ENCODE assay signal across 7 mouse cellular contexts in the genomic region with DNA sequence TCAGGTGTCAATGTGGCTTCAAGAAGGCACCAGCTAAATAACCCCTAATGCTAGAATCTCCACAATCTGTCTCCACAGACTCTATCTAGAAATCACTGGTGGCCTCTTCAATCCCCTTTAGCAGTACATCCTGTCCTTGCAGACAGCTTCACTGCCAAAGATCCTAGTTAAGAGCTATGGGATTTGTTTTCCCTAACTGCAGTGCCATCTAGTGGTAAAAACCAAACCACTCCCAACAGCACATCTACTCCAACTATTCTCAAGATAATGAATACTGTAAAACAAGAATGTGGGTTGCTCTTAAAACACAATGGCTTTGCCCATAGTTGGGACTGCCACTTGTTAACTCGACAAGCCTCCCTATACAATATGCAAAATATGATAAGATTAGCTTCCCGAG.
DNase-seq lines count a peak whose midpoint lies in the region; ATAC-seq and TF ChIP-seq lines count a peak whose summit lies in the region.

No protein-coding gene starts in this region.

- in situ Hi-C loops in ES-E14 (cut with MboI; ENCODE audit: low sequenced_read_pairs in 2 of 2, unreplicated experiment in 2 of 2) = no loop called here

- H3K27ac ChIP-seq in ES-E14 (ENCODE audit: insufficient read depth, low read depth, low read length, poor library complexity, severe bottlenecking) = no peak overlapping the region
- H3K27ac ChIP-seq in hindbrain, embryonic 16.5 days (ENCODE audit: low read depth, low read length) = no peak overlapping the region
- no peak overlapping the region for H3K27ac ChIP-seq in stomach, embryonic 15.5 days

- H3K4me3 ChIP-seq in ES-E14 (ENCODE audit: insufficient read depth in 1 of 2, low read depth in 1 of 2, low read length in 2 of 2, poor library complexity in 1 of 2, severe bottlenecking in 1 of 2) = no peak overlapping the region
- H3K4me3 ChIP-seq in hindbrain, embryonic 16.5 days (ENCODE audit: low read length) = no peak overlapping the region
- no peak overlapping the region for H3K4me3 ChIP-seq in stomach, embryonic 15.5 days (replicated peaks)

- H3K9me3 ChIP-seq in ES-E14 (ENCODE audit: control insufficient read depth, insufficient read depth, low read depth, low read length) = no peaks in the 10 kb centered on the region
- no peaks in the 10 kb centered on the region for H3K9me3 ChIP-seq in hindbrain, embryonic 16.5 days (ENCODE audit: control insufficient read depth, low read length)
- H3K9me3 ChIP-seq in stomach, embryonic 15.5 days = no peaks in the 10 kb centered on the region

- no peaks in the 10 kb centered on the region for H3K27me3 ChIP-seq in hindbrain, embryonic 16.5 days (replicated peaks; ENCODE audit: control insufficient read depth, insufficient read depth, low read length)
- H3K27me3 ChIP-seq in stomach, embryonic 15.5 days (replicated peaks) = no peaks in the 10 kb centered on the region

- H3K9ac ChIP-seq in ES-E14 (ENCODE audit: insufficient read depth, low read depth, low read length, poor library complexity, severe bottlenecking) = no peak overlapping the region
- no peak overlapping the region for H3K9ac ChIP-seq in hindbrain, embryonic 16.5 days (ENCODE audit: low read depth, low read length)
- H3K9ac ChIP-seq in stomach, embryonic 15.5 days = no peak overlapping the region

- no peaks in the 10 kb centered on the region for H3K36me3 ChIP-seq in ES-E14 (ENCODE audit: control insufficient read depth, insufficient read depth, low read length, poor library complexity, severe bottlenecking)
- no peaks in the 10 kb centered on the region for H3K36me3 ChIP-seq in hindbrain, embryonic 16.5 days (ENCODE audit: control insufficient read depth, insufficient read depth, low read length)
- H3K36me3 ChIP-seq in stomach, embryonic 15.5 days = no peaks in the 10 kb centered on the region

- no peaks in the 10 kb centered on the region for H3K4me1 ChIP-seq in ES-E14 (ENCODE audit: control insufficient read depth in 2 of 2, insufficient read depth in 2 of 2, low read length in 2 of 2, poor library complexity in 1 of 2)
- no peaks in the 10 kb centered on the region for H3K4me1 ChIP-seq in hindbrain, embryonic 16.5 days (ENCODE audit: control insufficient read depth, insufficient read depth, low read depth, low read length)
- no peaks in the 10 kb centered on the region for H3K4me1 ChIP-seq in stomach, embryonic 15.5 days

- ATAC-seq in hindbrain, embryonic 16.5 days = peak; percentile 76
- ATAC-seq in megakaryocyte progenitor cell, adult 5-6 weeks (replicated peaks; ENCODE audit: poor library complexity) = peak; percentile 90
- peak; percentile 47; the same call in 1 of the 2 replicates for ATAC-seq in stomach, embryonic 15.5 days (ENCODE audit: insufficient read depth, low FRiP score, low read depth)

- peak; percentile 54 for DNase-seq in ES-E14 (ENCODE audit: low read depth, low spot score)
- DNase-seq in brain, adult 2 months (ENCODE audit: low read depth, low spot score) = peak; percentile 94
- DNase-seq in fibroblast of lung, adult 2 months (ENCODE audit: low read depth) = peak; percentile 42
- peak; percentile 29 to 74 for DNase-seq in layer of hippocampus, postnatal 14 days (ENCODE audit: low spot score in 2 of 2)

- H3K4me2 ChIP-seq in hindbrain, embryonic 16.5 days (ENCODE audit: low read length) = no peak overlapping the region
- H3K4me2 ChIP-seq in stomach, embryonic 15.5 days = no peak overlapping the region

- WGBS in hindbrain, embryonic 16.5 days = 38% methylated on average over 2 of the region's 2 CpGs
- WGBS in stomach, embryonic 15.5 days = 34% methylated on average over 2 of the region's 2 CpGs

TF ChIP-seq in ES-E14, 5 proteins besides CTCF, POLR2A, EP300 and RAD21:
- TF ChIP-seq ZNF384 (IDR thresholded peaks at IDR 0.05; ENCODE audit: low read depth, low read length) = no peak
- TF ChIP-seq MAFK (IDR thresholded peaks at IDR 0.05; ENCODE audit: insufficient read depth, low read depth, low read length) = no peak
- TF ChIP-seq ZC3H11A (IDR thresholded peaks at IDR 0.05; ENCODE audit: borderline replicate concordance, low read depth, low read length) = peak; percentile 68; the same call in 1 of the 2 replicates
- TF ChIP-seq HCFC1 (IDR thresholded peaks at IDR 0.05; ENCODE audit: borderline replicate concordance, insufficient read depth, low read length) = no peak

Comparison
In these comparisons a context has a peak if more than half of its experiments do, and no peak if none do; other contexts are left out.
1. DNase-seq: peak in every context shown above with its lines; median percentile 94 in brain, adult 2 months; 54 in ES-E14; 52 in layer of hippocampus, postnatal 14 days; 42 in fibroblast of lung, adult 2 months.